In the genomic region with DNA sequence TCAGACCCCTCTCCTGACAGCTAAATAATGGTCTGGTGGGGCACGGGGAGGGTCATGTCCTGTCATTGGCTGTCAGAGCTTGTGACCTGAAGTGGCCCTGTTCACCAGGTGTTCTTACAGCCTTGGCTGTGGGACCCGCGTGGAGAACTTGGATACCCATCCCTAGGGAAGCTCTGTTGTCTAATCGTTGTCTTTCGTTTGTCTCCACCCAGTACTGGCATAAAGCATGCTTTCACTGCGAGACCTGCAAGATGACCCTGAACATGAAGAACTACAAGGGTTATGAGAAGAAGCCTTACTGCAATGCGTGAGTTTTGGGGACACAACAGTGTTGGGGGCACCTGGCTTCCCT, we compare ENCODE assay signal across 10 mouse cellular contexts. TPM values are rescaled to one million over a fixed set of nuclear protein-coding genes. Genes with fewer than 3 reads are reported as not detected.
DNase-seq lines count a peak whose midpoint lies in the region; ATAC-seq and TF ChIP-seq lines count a peak whose summit lies in the region.
"Had no signal": no experiment of that assay in that cellular context is flagged by ENCODE, and none has a peak within 500 bp of the region (broad histone marks: within the 10 kb centered on the region; RNA-seq: fewer than 3 reads in every experiment).

No protein-coding gene starts in this region.

- H3K9me3 ChIP-seq in lung, postnatal 0 days (ENCODE audit: low read length) = no peaks in the 10 kb centered on the region
- H3K9me3 ChIP-seq in intestine, postnatal 0 days (ENCODE audit: control insufficient read depth) = no peaks in the 10 kb centered on the region

- H3K27me3 ChIP-seq in lung, postnatal 0 days (replicated peaks; ENCODE audit: insufficient read depth, low read length) = no peaks in the 10 kb centered on the region
- H3K27me3 ChIP-seq in intestine, postnatal 0 days (replicated peaks; ENCODE audit: control insufficient read depth, insufficient read depth, low read length) = no peaks in the 10 kb centered on the region

- 48% methylated on average over 7 of the region's 7 CpGs for WGBS in lung, postnatal 0 days
- WGBS in intestine, postnatal 0 days = 61% methylated on average over 7 of the region's 7 CpGs

- peak overlapping the region; percentile 97 for H3K27ac ChIP-seq in gastrocnemius, adult 2 months
- H3K27ac ChIP-seq in lung, postnatal 0 days (ENCODE audit: low read length) = 0 out of 2 replicates have a peak overlapping the region, but pooled peaks have one; percentile 80
- H3K27ac ChIP-seq in intestine, postnatal 0 days (ENCODE audit: low read depth, low read length) = 0 out of 2 replicates have a peak overlapping the region, but pooled peaks have one; percentile 50

- intact Hi-C loops in gastrocnemius, adult 2 months (cut with DNase I) = no loop called here
- intact Hi-C loops in gastrocnemius, postnatal 36 days (cut with DNase I) = no loop called here

- 0 out of 2 replicates have a peak overlapping the region, but pooled peaks have one; percentile 6 for H3K4me2 ChIP-seq in lung, postnatal 0 days (replicated peaks; ENCODE audit: low read depth, low read length)
- peak overlapping the region; percentile 50; the same call in 1 of the 2 replicates for H3K4me2 ChIP-seq in intestine, postnatal 0 days (replicated peaks; ENCODE audit: low read depth)

- TF ChIP-seq EP300 in lung, postnatal 0 days (IDR thresholded peaks at IDR 0.05) = no peak

- no peak for ATAC-seq in lung, postnatal 0 days
- ATAC-seq in intestine, postnatal 0 days = no peak

- H3K36me3 ChIP-seq in lung, postnatal 0 days (ENCODE audit: insufficient read depth, low read length) = peaks cover 11% of the 10 kb centered on the region; the same call in 1 of the 2 replicates
- H3K36me3 ChIP-seq in intestine, postnatal 0 days (ENCODE audit: control insufficient read depth, insufficient read depth) = peaks cover 18% of the 10 kb centered on the region

- H3K4me1 ChIP-seq in lung, postnatal 0 days (ENCODE audit: insufficient read depth, low read depth, low read length) = peaks cover 63% of the 10 kb centered on the region
- H3K4me1 ChIP-seq in intestine, postnatal 0 days (replicated peaks; ENCODE audit: control insufficient read depth, insufficient read depth, low read length) = peaks cover 53% of the 10 kb centered on the region

- H3K9ac ChIP-seq in lung, postnatal 0 days (replicated peaks; ENCODE audit: low read depth) = no peak overlapping the region
- H3K9ac ChIP-seq in intestine, postnatal 0 days (ENCODE audit: low read depth, low read length) = no peak overlapping the region

- no peak for TF ChIP-seq CTCF in gastrocnemius, adult 2 months (IDR thresholded peaks at IDR 0.05)
- TF ChIP-seq CTCF in lung, postnatal 0 days (IDR thresholded peaks at IDR 0.05) = no peak
- TF ChIP-seq CTCF in intestine, postnatal 0 days (IDR thresholded peaks at IDR 0.05; ENCODE audit: low read depth) = no peak

- H3K4me3 ChIP-seq in gastrocnemius, adult 2 months = peak overlapping the region; percentile 56
- no peak overlapping the region for H3K4me3 ChIP-seq in lung, postnatal 0 days (ENCODE audit: low read depth, low read length)
- H3K4me3 ChIP-seq in intestine, postnatal 0 days (ENCODE audit: low read depth, low read length) = no peak overlapping the region

- no peak for DNase-seq in gastrocnemius, adult 2 months
- no peak for DNase-seq in gastrocnemius, postnatal 36 days
- no peak for DNase-seq in lung, postnatal 0 days (ENCODE audit: low spot score)
- no peak for DNase-seq in lung, postnatal 14 days
- no peak for DNase-seq in spleen, postnatal 10 days (ENCODE audit: low spot score in 2 of 2)
- no peak for DNase-seq in layer of hippocampus, postnatal 10 days (ENCODE audit: low spot score in 2 of 2)
- no peak for DNase-seq in frontal cortex, postnatal 25 days (ENCODE audit: low spot score in 2 of 2)
- DNase-seq: thymus, postnatal 4 days had no signal

RNA-seq across cellular contexts. Expression of a gene that starts 7.8 kb away (rescaled TPM):
- total RNA-seq in gastrocnemius, adult 2 months (2021) = 10 to 100 TPM; 10.0 to 16.8 TPM
- 10 to 100 TPM; 14.2 to 15.4 TPM for total RNA-seq in gastrocnemius, postnatal 36 days (2021)
- polyA plus RNA-seq in lung, postnatal 0 days (2015; fragmentation: Nextera tagmentation; extraction: Ambion mirVana) = 96.4 and 107 TPM in 2 replicates
- polyA plus RNA-seq in intestine, postnatal 0 days (2015; fragmentation: Nextera tagmentation; extraction: Ambion mirVana) = 98.2 and 103 TPM in 2 replicates
- 100 to 1,000 TPM; 148 to 150 TPM for total RNA-seq in layer of hippocampus, postnatal 10 days (2021)

RNA-seq across cellular contexts. Expression of a gene that starts 24.4 kb away (rescaled TPM):
- total RNA-seq in gastrocnemius, adult 2 months (2021) = 100 to 1,000 TPM; 385 to 521 TPM
- 100 to 1,000 TPM; 349 to 430 TPM for total RNA-seq in gastrocnemius, postnatal 36 days (2021)
- polyA plus RNA-seq in lung, postnatal 0 days (2015; fragmentation: Nextera tagmentation; extraction: Ambion mirVana) = 464 and 478 TPM in 2 replicates
- 538 and 555 TPM in 2 replicates for polyA plus RNA-seq in intestine, postnatal 0 days (2015; fragmentation: Nextera tagmentation; extraction: Ambion mirVana)
- total RNA-seq in layer of hippocampus, postnatal 10 days (2021) = 100 to 1,000 TPM; 458 to 501 TPM

RNA-seq across cellular contexts. Expression of a gene that starts 30.9 kb away (rescaled TPM):
- under 1 TPM; 0.39 to 0.56 TPM for total RNA-seq in gastrocnemius, adult 2 months (2021)
- total RNA-seq in gastrocnemius, postnatal 36 days (2021) = not detected
- polyA plus RNA-seq in lung, postnatal 0 days (2015; fragmentation: Nextera tagmentation; extraction: Ambion mirVana) = not detected in 2 replicates
- not detected in 2 replicates for polyA plus RNA-seq in intestine, postnatal 0 days (2015; fragmentation: Nextera tagmentation; extraction: Ambion mirVana)
- total RNA-seq in layer of hippocampus, postnatal 10 days (2021) = under 1 TPM; 0.58 to 0.85 TPM
- polyA plus RNA-seq: large intestine, adult 2 months had no signal

RNA-seq across cellular contexts. Expression of a gene that starts 34.0 kb away (rescaled TPM):
- total RNA-seq in gastrocnemius, adult 2 months (2021) = under 1 TPM; 0.23 to 0.50 TPM
- under 1 TPM; 0.31 to 0.64 TPM for total RNA-seq in gastrocnemius, postnatal 36 days (2021)
- 1.3 and 1.5 TPM in 2 replicates for polyA plus RNA-seq in lung, postnatal 0 days (2015; fragmentation: Nextera tagmentation; extraction: Ambion mirVana)
- polyA plus RNA-seq in intestine, postnatal 0 days (2015; fragmentation: Nextera tagmentation; extraction: Ambion mirVana) = 1.8 and 2.0 TPM in 2 replicates
- 10 to 100 TPM; 33.9 to 34.7 TPM for total RNA-seq in layer of hippocampus, postnatal 10 days (2021)

RNA-seq across cellular contexts. Expression of a gene that starts 40.2 kb away (rescaled TPM):
- total RNA-seq in gastrocnemius, adult 2 months (2021) = 1 to 10 TPM; 6.2 to 6.5 TPM
- 1 to 10 TPM; 5.5 to 5.7 TPM for total RNA-seq in gastrocnemius, postnatal 36 days (2021)
- polyA plus RNA-seq in lung, postnatal 0 days (2015; fragmentation: Nextera tagmentation; extraction: Ambion mirVana) = 12.7 and 13.2 TPM in 2 replicates
- polyA plus RNA-seq in intestine, postnatal 0 days (2015; fragmentation: Nextera tagmentation; extraction: Ambion mirVana) = 8.5 and 9.8 TPM in 2 replicates
- total RNA-seq in layer of hippocampus, postnatal 10 days (2021) = 10 to 100 TPM; 19.5 to 20.6 TPM

Comparison
In these comparisons a context has a peak if more than half of its experiments do, and no peak if none do; other contexts are left out.
1. RNA of a gene that starts 7.8 kb away (total RNA-seq): 148 to 150 TPM in layer of hippocampus, postnatal 10 days; 10.0 to 16.8 TPM in gastrocnemius, adult 2 months and 14.2 to 15.4 TPM in gastrocnemius, postnatal 36 days; every median in the first group is over 4 times any median in the second.
2. Peak in every context shown above with its lines, with median percentiles within 50 percentile points of each other: H3K27ac ChIP-seq.